ENCODE assay signal across 8 mouse cellular contexts in genomic region chr8:62951173-62952134, GRCm38 (mm10). TPM values are rescaled to one million over a fixed set of nuclear protein-coding genes. Genes with fewer than 3 reads are reported as not detected.
A peak's percentile ranks its signal among the peaks of the same experiment; 100 is the strongest.
DNase-seq lines count a peak whose midpoint lies in the region; ATAC-seq and TF ChIP-seq lines count a peak whose summit lies in the region.

No protein-coding gene starts in this region.

- H3K4me3 ChIP-seq in kidney, postnatal 0 days (replicated peaks; ENCODE audit: low read depth, low read length), result peak overlapping the region; percentile 47
- peak overlapping the region; percentile 70 for H3K4me3 ChIP-seq in hindbrain, embryonic 10.5 days
- peak overlapping the region; percentile 56 for H3K4me3 ChIP-seq in neural tube, embryonic 12.5 days

- H3K4me2 ChIP-seq in kidney, postnatal 0 days (ENCODE audit: low read length), result peak overlapping the region; percentile 92
- peak overlapping the region; percentile 71 for H3K4me2 ChIP-seq in neural tube, embryonic 12.5 days (replicated peaks)

- peak overlapping the region; percentile 37; the same call in 1 of the 2 replicates for H3K9ac ChIP-seq in kidney, postnatal 0 days (ENCODE audit: low read depth, low read length)
- peak overlapping the region; percentile 59 for H3K9ac ChIP-seq in neural tube, embryonic 12.5 days

- H3K27me3 ChIP-seq in kidney, postnatal 0 days (ENCODE audit: insufficient read depth, low read length), result no peaks in the 10 kb centered on the region
- peaks cover 20% of the 10 kb centered on the region; the same call in 1 of the 2 replicates for H3K27me3 ChIP-seq in hindbrain, embryonic 10.5 days (ENCODE audit: insufficient read depth, poor library complexity, severe bottlenecking)
- no peaks in the 10 kb centered on the region for H3K27me3 ChIP-seq in neural tube, embryonic 12.5 days (replicated peaks)

- no peaks in the 10 kb centered on the region for H3K4me1 ChIP-seq in kidney, postnatal 0 days (replicated peaks; ENCODE audit: insufficient read depth, low read length)
- 0 out of 2 replicates have a peak, but pooled peaks cover 3% of the 10 kb centered on the region for H3K4me1 ChIP-seq in hindbrain, embryonic 10.5 days (replicated peaks)
- no peaks in the 10 kb centered on the region for H3K4me1 ChIP-seq in neural tube, embryonic 12.5 days

- H3K27ac ChIP-seq in kidney, postnatal 0 days, result no peak overlapping the region
- H3K27ac ChIP-seq in hindbrain, embryonic 10.5 days, result peak overlapping the region; percentile 81
- H3K27ac ChIP-seq in neural tube, embryonic 12.5 days, result no peak overlapping the region; the same call in 1 of the 2 replicates

- peak; percentile 38 for DNase-seq in kidney, postnatal 0 days (ENCODE audit: low spot score)
- no peak for DNase-seq in kidney, adult 8-10 months
- peak; percentile 80 for DNase-seq in embryo, embryonic 11 days
- DNase-seq in hindbrain, embryonic 10.5 days (ENCODE audit: low spot score), result peak; percentile 71
- peak; percentile 60 to 66 for DNase-seq in left cerebral cortex, postnatal 25 days (ENCODE audit: low spot score in 2 of 2)
- DNase-seq in c-Kit-positive CD71-positive TER-119-positive erythroid progenitor cells, embryonic 14.5 days (ENCODE audit: low spot score), result no peak
- DNase-seq in urinary bladder, adult 2 months (ENCODE audit: low spot score), result no peak

- intact Hi-C loops in left cerebral cortex, postnatal 25 days (cut with DNase I), result no loop called here

- no peak for TF ChIP-seq CTCF in kidney, postnatal 0 days (IDR thresholded peaks at IDR 0.05; ENCODE audit: low read depth)

- H3K9me3 ChIP-seq in kidney, postnatal 0 days (replicated peaks; ENCODE audit: low read length), result no peaks in the 10 kb centered on the region
- no peaks in the 10 kb centered on the region for H3K9me3 ChIP-seq in hindbrain, embryonic 10.5 days
- H3K9me3 ChIP-seq in neural tube, embryonic 12.5 days, result no peaks in the 10 kb centered on the region

- H3K36me3 ChIP-seq in kidney, postnatal 0 days (ENCODE audit: insufficient read depth, low read length), result no peaks in the 10 kb centered on the region
- no peaks in the 10 kb centered on the region for H3K36me3 ChIP-seq in hindbrain, embryonic 10.5 days
- no peaks in the 10 kb centered on the region for H3K36me3 ChIP-seq in neural tube, embryonic 12.5 days

- WGBS in kidney, postnatal 0 days, result 1% methylated on average over 44 of the region's 50 CpGs
- under 1% methylated on average over 50 of the region's 50 CpGs for WGBS in hindbrain, embryonic 10.5 days
- WGBS in neural tube, embryonic 12.5 days, result under 1% methylated on average over 50 of the region's 50 CpGs

- peak; percentile 71 for ATAC-seq in kidney, postnatal 0 days (replicated peaks; ENCODE audit: low FRiP score, low read depth)
- peak; percentile 94 for ATAC-seq in neural tube, embryonic 12.5 days (ENCODE audit: low FRiP score, low read depth)

RNA-seq across cellular contexts. Expression of gene Spock3, which starts 0.6 kb away (rescaled TPM):
- polyA plus RNA-seq in kidney, postnatal 0 days (2015; fragmentation: Nextera tagmentation; extraction: Ambion mirVana), result 1.9 TPM in 2 replicates
- polyA plus RNA-seq in hindbrain, embryonic 10.5 days (2016; fragmentation: Nextera tagmentation; extraction: Ambion mirVana), result 4.9 and 11.5 TPM in 2 replicates
- 10 to 100 TPM; 70.9 to 87.9 TPM for total RNA-seq in left cerebral cortex, postnatal 25 days (2021)
- 27.4 and 32.8 TPM in 2 replicates for polyA plus RNA-seq in neural tube, embryonic 12.5 days (2016; fragmentation: Nextera tagmentation; extraction: Ambion mirVana)
- 17.5 and 18.9 TPM in 2 replicates for polyA plus RNA-seq in urinary bladder, adult 2 months (2012; rRNA removed)

Comparison
In these comparisons a context has a peak if more than half of its experiments do, and no peak if none do; other contexts are left out.
1. DNase-seq: peak in kidney, postnatal 0 days (single experiment), embryo, embryonic 11 days (single experiment), hindbrain, embryonic 10.5 days (single experiment) and left cerebral cortex, postnatal 25 days (2 of 2); none in kidney, adult 8-10 months (0 of 2), c-Kit-positive CD71-positive TER-119-positive erythroid progenitor cells, embryonic 14.5 days (single experiment) and urinary bladder, adult 2 months (single experiment).
2. Peak in every context shown above with its lines, with median percentiles within 50 percentile points of each other: H3K4me3 ChIP-seq.